Mouse (Mus musculus): ENCODE results near the gene Lpin1. TPM values are rescaled to one million over a fixed set of nuclear protein-coding genes. Genes with fewer than 3 reads are reported as not detected.

Gene Lpin1
- polyA plus RNA-seq (2015; fragmentation: Nextera tagmentation; extraction: Ambion mirVana), result 11.7 and 12.1 TPM in 2 replicates

GRCm38 (mm10) chr12:16610936-16611335, at the start of gene Lpin1:
TSS of gene Lpin1 (minus strand) at chr12:16610966.
- Histone ChIP-seq H3K36me3 (ENCODE audit: poor library complexity, severe bottlenecking) (no peaks in the 10 kb centered on the region), H3K9ac (no peak within 1 kb of the TSS), H3K27ac (no peak within 1 kb of the TSS), H3K27me3 (no peaks in the 10 kb centered on the region), H3K9me3 (replicated peaks) (no peaks in the 10 kb centered on the region), H3K4me2 (no peak within 1 kb of the TSS), H3K4me3 (no peak within 1 kb of the TSS), H3K4me1 (peaks cover 7% of the 10 kb centered on the region)
- no peak for ATAC-seq
- 84% methylated on average over 2 of the region's 2 CpGs for WGBS

GRCm38 (mm10) chr12:16656906-16657875, 46.4 kb upstream of the Lpin1 start:
- WGBS, result 76% methylated on average over 5 of the region's 5 CpGs
- Histone ChIP-seq H3K27me3 (peaks cover 42% of the 10 kb centered on the region), H3K27ac (no peak overlapping the region), H3K9me3 (replicated peaks) (no peaks in the 10 kb centered on the region), H3K9ac (no peak overlapping the region), H3K4me1 (peaks cover 8% of the 10 kb centered on the region), H3K4me3 (no peak overlapping the region), H3K4me2 (no peak overlapping the region), H3K36me3 (ENCODE audit: poor library complexity, severe bottlenecking) (no peaks in the 10 kb centered on the region)
- ATAC-seq, result no peak

- H3K4me3 ChIP-seq, result no peak overlapping the region
- peaks cover 52% of the 10 kb centered on the region for H3K27me3 ChIP-seq
- H3K9ac ChIP-seq, result no peak overlapping the region
- H3K4me1 ChIP-seq, result peaks cover 8% of the 10 kb centered on the region
- WGBS, result 82% methylated on average over 4 of the region's 4 CpGs
- no peaks in the 10 kb centered on the region for H3K9me3 ChIP-seq (replicated peaks)
- no peaks in the 10 kb centered on the region for H3K36me3 ChIP-seq (ENCODE audit: poor library complexity, severe bottlenecking)
- no peak for ATAC-seq
- no peak overlapping the region for H3K4me2 ChIP-seq
- H3K27ac ChIP-seq, result no peak overlapping the region
Measured at GRCm38 (mm10) chr12:16655604-16656003, 44.8 kb upstream of the Lpin1 start.

- no peaks in the 10 kb centered on the region for H3K36me3 ChIP-seq (ENCODE audit: poor library complexity, severe bottlenecking)
- H3K9me3 ChIP-seq (replicated peaks), result no peaks in the 10 kb centered on the region
- peaks cover 52% of the 10 kb centered on the region for H3K27me3 ChIP-seq
- H3K4me3 ChIP-seq, result peak within 1 kb of the TSS; percentile 38
- H3K9ac ChIP-seq, result peak within 1 kb of the TSS; percentile 14; the same call in 1 of the 2 replicates
- H3K4me2 ChIP-seq, result peak within 1 kb of the TSS; percentile 72
- peaks cover 8% of the 10 kb centered on the region for H3K4me1 ChIP-seq
- peak; percentile 93 for ATAC-seq
- WGBS, result 7% methylated on average over 55 of the region's 58 CpGs
- no peak within 1 kb of the TSS for H3K27ac ChIP-seq
Measured at GRCm38 (mm10) chr12:16653332-16654093, 42.7 kb upstream of the Lpin1 start, which contains the start of gene Ntsr2. TSS of gene Ntsr2 (plus strand) at chr12:16653382.

GRCm38 (mm10) chr12:16649819-16650218, 39.1 kb upstream of the Lpin1 start:
- WGBS, result 76% methylated on average over 6 of the region's 6 CpGs
- ATAC-seq, result no peak
- peaks cover 8% of the 10 kb centered on the region for H3K4me1 ChIP-seq
- no peak overlapping the region for H3K4me2 ChIP-seq
- no peaks in the 10 kb centered on the region for H3K36me3 ChIP-seq (ENCODE audit: poor library complexity, severe bottlenecking)
- no peaks in the 10 kb centered on the region for H3K9me3 ChIP-seq (replicated peaks)
- no peak overlapping the region for H3K27ac ChIP-seq
- H3K27me3 ChIP-seq, result peaks cover 36% of the 10 kb centered on the region
- H3K4me3 ChIP-seq, result no peak overlapping the region
- no peak overlapping the region for H3K9ac ChIP-seq

GRCm38 (mm10) chr12:16648273-16648672, 37.5 kb upstream of the Lpin1 start:
- H3K4me1 ChIP-seq, result peaks cover 15% of the 10 kb centered on the region
- H3K9ac ChIP-seq, result no peak overlapping the region
- no peak for ATAC-seq
- no peaks in the 10 kb centered on the region for H3K9me3 ChIP-seq (replicated peaks)
- no peak overlapping the region for H3K27ac ChIP-seq
- 88% methylated on average over 6 of the region's 6 CpGs for WGBS
- H3K36me3 ChIP-seq (ENCODE audit: poor library complexity, severe bottlenecking), result no peaks in the 10 kb centered on the region
- no peak overlapping the region for H3K4me3 ChIP-seq
- no peak overlapping the region for H3K4me2 ChIP-seq
- peaks cover 21% of the 10 kb centered on the region for H3K27me3 ChIP-seq

- H3K27ac ChIP-seq, result no peak overlapping the region
- WGBS, result 42% methylated on average over 9 of the region's 9 CpGs
- no peak for ATAC-seq
Measured at GRCm38 (mm10) chr12:16646780-16647409, 36.1 kb upstream of the Lpin1 start.

GRCm38 (mm10) chr12:16644698-16645097, 33.9 kb upstream of the Lpin1 start:
- Histone ChIP-seq H3K36me3 (ENCODE audit: poor library complexity, severe bottlenecking) (no peaks in the 10 kb centered on the region), H3K9ac (no peak overlapping the region), H3K9me3 (replicated peaks) (no peaks in the 10 kb centered on the region), H3K4me3 (no peak overlapping the region), H3K4me2 (no peak overlapping the region), H3K27ac (peak overlapping the region; percentile 74; the same call in 1 of the 2 replicates), H3K27me3 (no peaks in the 10 kb centered on the region), H3K4me1 (peaks cover 15% of the 10 kb centered on the region)
- ATAC-seq, result no peak
- 25% methylated on average over 8 of the region's 8 CpGs for WGBS

More at GRCm38 (mm10) chr12:16646780-16647409, 36.1 kb upstream of the Lpin1 start:
- Histone ChIP-seq H3K9me3 (replicated peaks) (no peaks in the 10 kb centered on the region), H3K4me1 (peaks cover 15% of the 10 kb centered on the region), H3K9ac (no peak overlapping the region), H3K4me2 (no peak overlapping the region), H3K27me3 (peaks cover 9% of the 10 kb centered on the region; the same call in 1 of the 2 replicates), H3K4me3 (no peak overlapping the region), H3K36me3 (ENCODE audit: poor library complexity, severe bottlenecking) (no peaks in the 10 kb centered on the region)

- H3K9ac ChIP-seq, result peak overlapping the region; percentile 26; the same call in 1 of the 2 replicates
- peak; percentile 90 for ATAC-seq
- H3K36me3 ChIP-seq (ENCODE audit: poor library complexity, severe bottlenecking), result no peaks in the 10 kb centered on the region
- H3K9me3 ChIP-seq (replicated peaks), result no peaks in the 10 kb centered on the region
- H3K4me2 ChIP-seq, result 0 out of 2 replicates have a peak overlapping the region, but pooled peaks have one; percentile 17
- H3K27ac ChIP-seq, result peak overlapping the region; percentile 74
- H3K4me3 ChIP-seq, result no peak overlapping the region
- WGBS, result 23% methylated on average over 12 of the region's 12 CpGs
- peaks cover 15% of the 10 kb centered on the region for H3K4me1 ChIP-seq
- H3K27me3 ChIP-seq, result no peaks in the 10 kb centered on the region
Measured at GRCm38 (mm10) chr12:16643508-16644345, 33.0 kb upstream of the Lpin1 start.

GRCm38 (mm10) chr12:16642000-16642399, 31.2 kb upstream of the Lpin1 start:
- H3K4me3 ChIP-seq, result no peak overlapping the region
- peaks cover 15% of the 10 kb centered on the region for H3K4me1 ChIP-seq
- no peaks in the 10 kb centered on the region for H3K27me3 ChIP-seq
- no peaks in the 10 kb centered on the region for H3K9me3 ChIP-seq (replicated peaks)
- no peak overlapping the region for H3K4me2 ChIP-seq
- no peak overlapping the region for H3K27ac ChIP-seq
- H3K9ac ChIP-seq, result no peak overlapping the region
- ATAC-seq, result no peak
- no peaks in the 10 kb centered on the region for H3K36me3 ChIP-seq (ENCODE audit: poor library complexity, severe bottlenecking)
- WGBS, result 67% methylated on average over 5 of the region's 5 CpGs

GRCm38 (mm10) chr12:16640075-16640474, 29.3 kb upstream of the Lpin1 start:
- no peak overlapping the region for H3K4me3 ChIP-seq
- 95% methylated on average over 6 of the region's 6 CpGs for WGBS

More at GRCm38 (mm10) chr12:16640075-16640474, 29.3 kb upstream of the Lpin1 start:
- Histone ChIP-seq H3K4me2 (no peak overlapping the region), H3K36me3 (ENCODE audit: poor library complexity, severe bottlenecking) (no peaks in the 10 kb centered on the region), H3K9ac (no peak overlapping the region), H3K27ac (no peak overlapping the region), H3K27me3 (no peaks in the 10 kb centered on the region), H3K9me3 (replicated peaks) (no peaks in the 10 kb centered on the region), H3K4me1 (peaks cover 15% of the 10 kb centered on the region)
- ATAC-seq, result no peak
